Comparison of ENCODE assay signal across 8 mouse cellular contexts in the genomic region with DNA sequence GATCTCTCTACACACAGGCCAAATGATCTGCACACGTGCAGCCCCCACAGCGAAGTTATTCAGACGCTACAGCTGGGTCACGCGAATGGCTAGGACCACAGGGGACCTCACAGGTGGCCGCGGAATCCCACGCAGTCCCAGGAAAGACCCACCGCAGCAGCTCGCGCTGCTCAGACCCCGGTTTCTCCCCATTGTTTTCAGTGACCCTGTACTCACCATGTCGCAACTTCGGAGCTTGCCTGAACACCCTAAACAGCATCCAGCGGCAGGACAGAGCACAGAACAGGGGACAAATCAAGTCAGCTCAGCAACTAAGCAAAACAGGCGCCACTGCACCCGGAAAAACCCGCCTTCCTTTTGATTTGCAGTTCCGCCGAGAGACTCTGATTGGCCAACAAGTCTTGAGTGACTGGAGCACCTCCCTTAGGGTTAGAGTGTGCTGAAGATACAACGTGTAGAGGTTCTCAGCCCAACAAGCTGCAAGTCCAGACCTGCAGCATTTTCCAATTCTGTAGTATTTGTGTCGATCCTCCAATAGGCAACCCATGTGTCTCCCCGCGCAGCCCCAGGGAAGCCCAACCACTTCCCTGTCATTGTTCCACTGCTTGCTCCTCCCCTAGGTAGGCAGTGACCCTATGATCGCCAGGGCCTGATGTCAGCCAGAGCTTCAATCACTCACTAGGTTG. TPM values are rescaled to one million over a fixed set of nuclear protein-coding genes. Genes with fewer than 3 reads are reported as not detected.
DNase-seq lines count a peak whose midpoint lies in the region; ATAC-seq and TF ChIP-seq lines count a peak whose summit lies in the region.
"Not testable (repeated sequence)": the region's sequence is repeated elsewhere in the genome, so short reads cannot be mapped to it uniquely, and the experiment has no call there.

No protein-coding gene starts in this region.

- not testable (repeated sequence) for H3K9me3 ChIP-seq in hindbrain, embryonic 13.5 days

- peak overlapping the region; percentile 68 for H3K4me2 ChIP-seq in hindbrain, embryonic 13.5 days

- DNase-seq in Patski (ENCODE audit: low read depth, low spot score): peak; percentile 13
- peak; percentile 19 to 38 for DNase-seq in cerebellum, postnatal 14 days
- peak; percentile 23 to 24 for DNase-seq in frontal cortex, postnatal 14 days (ENCODE audit: low spot score in 2 of 2)
- DNase-seq in layer of hippocampus, postnatal 14 days (ENCODE audit: low spot score in 2 of 2): peak; percentile 36 to 37
- peak; percentile 56 for DNase-seq in lung, postnatal 10 days
- DNase-seq in ovary, postnatal 14 days (ENCODE audit: low spot score): peak; percentile 21
- DNase-seq in thymus, postnatal 25 days: peak; percentile 73

- not testable (repeated sequence) for TF ChIP-seq CTCF in Patski (IDR thresholded peaks at IDR 0.05)

- H3K27me3 ChIP-seq in Patski; hindbrain, embryonic 13.5 days: not testable (repeated sequence)

- not testable (repeated sequence) for H3K36me3 ChIP-seq in hindbrain, embryonic 13.5 days

- CTCF ChIA-PET in Patski (lab: Charles Lee): not testable (repeated sequence)

- H3K9ac ChIP-seq in hindbrain, embryonic 13.5 days: peak overlapping the region; percentile 71

- H3K4me1 ChIP-seq in hindbrain, embryonic 13.5 days (replicated peaks): peaks cover 12% of the 10 kb centered on the region; the same call in 1 of the 2 replicates

- H3K4me3 ChIP-seq in hindbrain, embryonic 13.5 days: peak overlapping the region; percentile 57

- WGBS in hindbrain, embryonic 13.5 days: 2% methylated on average over 25 of the region's 25 CpGs

- peak overlapping the region; percentile 30; the same call in 1 of the 2 replicates for H3K27ac ChIP-seq in hindbrain, embryonic 13.5 days

- ATAC-seq in Patski: peak; percentile 99
- peak; percentile 93 for ATAC-seq in hindbrain, embryonic 13.5 days (ENCODE audit: low FRiP score)

- POLR2A ChIA-PET in Patski (lab: Charles Lee): interaction anchor here (0.6 kb wide), 1 partner anchor 105 kb away, joined by 3 read pairs; the partner anchor contains the start of gene 5430403G16Rik

- in situ Hi-C loops in Patski (cut with MboI; ENCODE audit: low pct_unique_long_range_greater_than_20kb): not testable (repeated sequence)

RNA-seq across cellular contexts. Expression of gene 4930522L14Rik, which starts 44.4 kb away (rescaled TPM):
- 8.3 TPM for polyA plus RNA-seq in Patski (2021)
- 4.3 and 4.9 TPM in 2 replicates for polyA plus RNA-seq in hindbrain, embryonic 13.5 days (2015; fragmentation: Nextera tagmentation; extraction: Ambion mirVana)
- total RNA-seq in layer of hippocampus, postnatal 14 days (2021): 1 to 10 TPM; 3.3 to 4.5 TPM

Comparison
In these comparisons a context has a peak if more than half of its experiments do, and no peak if none do; other contexts are left out.
1. Peak in every context shown above with its lines: DNase-seq, ATAC-seq, H3K4me3 ChIP-seq and H3K27ac ChIP-seq.
2. DNase-seq: peak in every context shown above with its lines; median percentile 73 in thymus, postnatal 25 days; 56 in lung, postnatal 10 days; 36 in layer of hippocampus, postnatal 14 days; 28 in cerebellum, postnatal 14 days; 24 in frontal cortex, postnatal 14 days; 21 in ovary, postnatal 14 days; 13 in Patski.